ENCODE assay signal across 9 mouse cellular contexts in the genomic region with DNA sequence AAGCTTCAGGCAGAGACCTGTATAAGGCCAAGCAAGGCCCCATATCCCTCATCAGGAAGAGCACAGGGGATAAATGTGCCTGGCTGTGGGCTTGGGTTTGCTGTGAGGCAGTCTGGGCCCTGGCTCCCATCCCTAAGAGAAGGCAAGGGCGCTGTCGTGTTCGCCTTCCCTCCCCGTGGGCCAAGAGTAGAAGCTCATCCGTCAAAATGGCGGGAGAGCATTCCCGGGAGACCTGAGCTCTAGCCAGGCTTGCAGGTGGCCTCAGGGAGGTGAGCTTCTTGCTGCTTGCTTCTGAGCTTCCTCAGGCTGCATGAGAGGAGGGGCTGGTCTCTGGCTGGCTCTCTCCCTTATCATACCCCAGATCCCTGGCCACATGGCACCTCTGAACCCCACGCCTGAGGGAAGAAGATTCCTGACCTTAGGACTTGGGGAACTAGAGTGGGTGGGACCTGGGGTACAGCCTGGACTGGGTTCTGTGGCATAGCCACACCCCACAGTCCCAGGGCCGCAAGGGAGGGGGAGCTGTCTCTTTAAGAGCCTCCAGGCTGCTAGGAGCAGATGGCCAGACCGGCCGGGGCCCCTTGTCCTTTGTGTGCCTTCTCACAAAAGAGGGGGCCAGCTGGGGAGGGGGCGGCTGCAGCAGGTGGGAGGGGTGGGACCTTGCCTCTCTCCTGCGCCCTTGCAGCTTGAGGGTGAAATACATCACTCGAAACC. TPM values are rescaled to one million over a fixed set of nuclear protein-coding genes. Genes with fewer than 3 reads are reported as not detected.
A peak's percentile ranks its signal among the peaks of the same experiment; 100 is the strongest.
DNase-seq lines count a peak whose midpoint lies in the region; ATAC-seq and TF ChIP-seq lines count a peak whose summit lies in the region.
"Had no signal": no experiment of that assay in that cellular context is flagged by ENCODE, and none has a peak within 500 bp of the region (broad histone marks: within the 10 kb centered on the region; RNA-seq: fewer than 3 reads in every experiment).

No protein-coding gene starts in this region.

- H3K27ac ChIP-seq in heart, embryonic 10.5 days: peak overlapping the region; percentile 97
- H3K27ac ChIP-seq in forebrain, embryonic 12.5 days: peak overlapping the region; percentile 100
- peak overlapping the region; percentile 57; the same call in 1 of the 2 replicates for H3K27ac ChIP-seq in limb, embryonic 11.5 days (replicated peaks; ENCODE audit: low read depth, low read length)
- H3K27ac ChIP-seq in stomach, postnatal 0 days (replicated peaks): peak overlapping the region; percentile 45

- peak overlapping the region; percentile 88 for H3K4me3 ChIP-seq in heart, embryonic 10.5 days
- peak overlapping the region; percentile 13; the same call in 1 of the 2 replicates for H3K4me3 ChIP-seq in forebrain, embryonic 12.5 days (replicated peaks)
- H3K4me3 ChIP-seq in limb, embryonic 11.5 days (ENCODE audit: low read depth, low read length): no peak overlapping the region
- H3K4me3 ChIP-seq in stomach, postnatal 0 days (ENCODE audit: low read depth, low read length): no peak overlapping the region

- H3K36me3 ChIP-seq in heart, embryonic 10.5 days: peaks cover 9% of the 10 kb centered on the region
- peaks cover 8% of the 10 kb centered on the region for H3K36me3 ChIP-seq in forebrain, embryonic 12.5 days (replicated peaks)
- H3K36me3 ChIP-seq in limb, embryonic 11.5 days (ENCODE audit: control insufficient read depth, insufficient read depth, low read length): peaks cover 4% of the 10 kb centered on the region
- H3K36me3 ChIP-seq in stomach, postnatal 0 days (ENCODE audit: control insufficient read depth, insufficient read depth, low read length): no peaks in the 10 kb centered on the region

- peak; percentile 51 for ATAC-seq in forebrain, embryonic 12.5 days (ENCODE audit: low FRiP score)
- ATAC-seq in limb, embryonic 11.5 days (ENCODE audit: insufficient number of reproducible peaks, low FRiP score, low TSS enrichment, low read depth): no peak
- no peak for ATAC-seq in stomach, postnatal 0 days (ENCODE audit: low FRiP score, low TSS enrichment)

- no peak for TF ChIP-seq CTCF in stomach, postnatal 0 days (IDR thresholded peaks at IDR 0.05; ENCODE audit: low read depth)

- no peaks in the 10 kb centered on the region for H3K9me3 ChIP-seq in heart, embryonic 10.5 days
- H3K9me3 ChIP-seq in forebrain, embryonic 12.5 days: no peaks in the 10 kb centered on the region
- H3K9me3 ChIP-seq in limb, embryonic 11.5 days (ENCODE audit: control insufficient read depth, low read length): no peaks in the 10 kb centered on the region
- no peaks in the 10 kb centered on the region for H3K9me3 ChIP-seq in stomach, postnatal 0 days (ENCODE audit: control insufficient read depth, low read length)

- H3K9ac ChIP-seq in forebrain, embryonic 12.5 days: peak overlapping the region; percentile 98
- H3K9ac ChIP-seq in limb, embryonic 11.5 days (ENCODE audit: low read length): no peak overlapping the region
- peak overlapping the region; percentile 23 for H3K9ac ChIP-seq in stomach, postnatal 0 days (ENCODE audit: low read length)

- no peaks in the 10 kb centered on the region for H3K27me3 ChIP-seq in heart, embryonic 10.5 days (ENCODE audit: insufficient read depth, poor library complexity, severe bottlenecking)
- no peaks in the 10 kb centered on the region for H3K27me3 ChIP-seq in forebrain, embryonic 12.5 days
- H3K27me3 ChIP-seq in limb, embryonic 11.5 days (ENCODE audit: control insufficient read depth, insufficient read depth, low read length): no peaks in the 10 kb centered on the region
- H3K27me3 ChIP-seq in stomach, postnatal 0 days (ENCODE audit: control insufficient read depth, insufficient read depth, low read length): no peaks in the 10 kb centered on the region
- H3K27me3 ChIP-seq: CH12.LX had no signal

- H3K4me1 ChIP-seq in heart, embryonic 10.5 days: peaks cover 66% of the 10 kb centered on the region
- H3K4me1 ChIP-seq in forebrain, embryonic 12.5 days: peaks cover 54% of the 10 kb centered on the region
- H3K4me1 ChIP-seq in limb, embryonic 11.5 days (ENCODE audit: control insufficient read depth, insufficient read depth, low read length): peaks cover 46% of the 10 kb centered on the region
- peaks cover 24% of the 10 kb centered on the region for H3K4me1 ChIP-seq in stomach, postnatal 0 days (replicated peaks; ENCODE audit: control insufficient read depth, insufficient read depth)

- 20% methylated on average over 14 of the region's 14 CpGs for WGBS in heart, embryonic 10.5 days
- 4% methylated on average over 12 of the region's 14 CpGs for WGBS in forebrain, embryonic 12.5 days
- WGBS in limb, embryonic 11.5 days: 18% methylated on average over 14 of the region's 14 CpGs
- 30% methylated on average over 14 of the region's 14 CpGs for WGBS in stomach, postnatal 0 days

- TF ChIP-seq EP300 in stomach, postnatal 0 days (optimal IDR thresholded peaks at IDR 0.05): no peak

- DNase-seq in heart, embryonic 10.5 days (ENCODE audit: low spot score): no peak
- DNase-seq in heart, adult 8-10 months (ENCODE audit: low spot score): no peak
- peak; percentile 39 for DNase-seq in Muller cell, postnatal 12 days (ENCODE audit: inconsistent ontology term)
- peak; percentile 69 for DNase-seq in limb, embryonic 11.5 days (ENCODE audit: low spot score)
- DNase-seq in stomach, postnatal 0 days (ENCODE audit: low spot score): no peak
- no peak for DNase-seq in thymus, postnatal 25 days
- DNase-seq in gastrocnemius, postnatal 25 days: no peak

- peak overlapping the region; percentile 97 for H3K4me2 ChIP-seq in forebrain, embryonic 12.5 days
- 0 out of 2 replicates have a peak overlapping the region, but pooled peaks have one; percentile 3 for H3K4me2 ChIP-seq in limb, embryonic 11.5 days (ENCODE audit: low read depth, severe bottlenecking)
- no peak overlapping the region for H3K4me2 ChIP-seq in stomach, postnatal 0 days (replicated peaks; ENCODE audit: low read depth)

RNA-seq across cellular contexts. Expression of a gene that starts 1.5 kb away (rescaled TPM):
- 18.5 and 27.1 TPM in 2 replicates for polyA plus RNA-seq in heart, embryonic 10.5 days (2016; fragmentation: Nextera tagmentation; extraction: Ambion mirVana)
- total RNA-seq in heart, adult 8-10 months (2022): 10 to 100 TPM in 1 of 4 experiments, 1 to 10 TPM in 3; 5.5 to 12.7 (median 7.3) TPM
- 88.6 and 89.4 TPM in 2 replicates for polyA plus RNA-seq in forebrain, embryonic 12.5 days (2016; fragmentation: Nextera tagmentation; extraction: Ambion mirVana)
- 22.6 and 30.0 TPM in 2 replicates for polyA plus RNA-seq in limb, embryonic 11.5 days (2014; fragmentation: Nextera tagmentation; extraction: Ambion mirVana)
- polyA plus RNA-seq in stomach, postnatal 0 days (2015; fragmentation: Nextera tagmentation; extraction: Ambion mirVana): 2.2 and 2.4 TPM in 2 replicates
- 1 to 10 TPM; 2.6 to 4.2 TPM for total RNA-seq in gastrocnemius, postnatal 25 days (2021)

RNA-seq across cellular contexts. Expression of a gene that starts 24.7 kb away (rescaled TPM):
- polyA plus RNA-seq in heart, embryonic 10.5 days (2016; fragmentation: Nextera tagmentation; extraction: Ambion mirVana): 67.6 and 72.8 TPM in 2 replicates
- total RNA-seq in heart, adult 8-10 months (2022): 10 to 100 TPM; 11.7 to 21.1 (median 17.1) TPM
- polyA plus RNA-seq in forebrain, embryonic 12.5 days (2016; fragmentation: Nextera tagmentation; extraction: Ambion mirVana): 90.0 and 92.2 TPM in 2 replicates
- polyA plus RNA-seq in limb, embryonic 11.5 days (2014; fragmentation: Nextera tagmentation; extraction: Ambion mirVana): 83.9 and 85.1 TPM in 2 replicates
- 20.1 and 20.5 TPM in 2 replicates for polyA plus RNA-seq in stomach, postnatal 0 days (2015; fragmentation: Nextera tagmentation; extraction: Ambion mirVana)
- 10 to 100 TPM in 1 of 2 experiments, 1 to 10 TPM in 1; 8.3 to 13.0 TPM for total RNA-seq in gastrocnemius, postnatal 25 days (2021)

RNA-seq across cellular contexts. Expression of a gene that starts 48.2 kb away (rescaled TPM):
- polyA plus RNA-seq in heart, embryonic 10.5 days (2016; fragmentation: Nextera tagmentation; extraction: Ambion mirVana): 1,294 and 1,907 TPM in 2 replicates
- total RNA-seq in heart, adult 8-10 months (2022): 100 to 1,000 TPM; 406 to 459 (median 432) TPM
- 781 and 789 TPM in 2 replicates for polyA plus RNA-seq in forebrain, embryonic 12.5 days (2016; fragmentation: Nextera tagmentation; extraction: Ambion mirVana)
- polyA plus RNA-seq in limb, embryonic 11.5 days (2014; fragmentation: Nextera tagmentation; extraction: Ambion mirVana): 807 and 830 TPM in 2 replicates
- 1,651 and 1,766 TPM in 2 replicates for polyA plus RNA-seq in stomach, postnatal 0 days (2015; fragmentation: Nextera tagmentation; extraction: Ambion mirVana)
- 100 to 1,000 TPM; 101 to 120 TPM for total RNA-seq in gastrocnemius, postnatal 25 days (2021)

RNA-seq across cellular contexts. Expression of a gene that starts 59.5 kb away (rescaled TPM):
- 198 and 212 TPM in 2 replicates for polyA plus RNA-seq in heart, embryonic 10.5 days (2016; fragmentation: Nextera tagmentation; extraction: Ambion mirVana)
- 10 to 100 TPM; 62.2 to 71.6 (median 68.0) TPM for total RNA-seq in heart, adult 8-10 months (2022)
- 220 and 238 TPM in 2 replicates for polyA plus RNA-seq in forebrain, embryonic 12.5 days (2016; fragmentation: Nextera tagmentation; extraction: Ambion mirVana)
- 247 and 260 TPM in 2 replicates for polyA plus RNA-seq in limb, embryonic 11.5 days (2014; fragmentation: Nextera tagmentation; extraction: Ambion mirVana)
- 121 and 126 TPM in 2 replicates for polyA plus RNA-seq in stomach, postnatal 0 days (2015; fragmentation: Nextera tagmentation; extraction: Ambion mirVana)
- 10 to 100 TPM; 48.4 to 48.5 TPM for total RNA-seq in gastrocnemius, postnatal 25 days (2021)

Comparison
In these comparisons a context has a peak if more than half of its experiments do, and no peak if none do; other contexts are left out.
1. DNase-seq: peak in Muller cell, postnatal 12 days (single experiment) and limb, embryonic 11.5 days (single experiment); none in heart, embryonic 10.5 days (single experiment), heart, adult 8-10 months (single experiment), stomach, postnatal 0 days (single experiment), thymus, postnatal 25 days (single experiment) and gastrocnemius, postnatal 25 days (single experiment).
2. H3K27ac ChIP-seq: peak in every context shown above with its lines; median percentile 100 in forebrain, embryonic 12.5 days; 97 in heart, embryonic 10.5 days; 57 in limb, embryonic 11.5 days; 45 in stomach, postnatal 0 days.
3. H3K4me3 ChIP-seq: peak in heart, embryonic 10.5 days (single experiment) and forebrain, embryonic 12.5 days (single experiment); none in limb, embryonic 11.5 days (single experiment) and stomach, postnatal 0 days (single experiment).